Mouse (Mus musculus) G1E (cell line): ENCODE measurements at regions not wholly inside any gene's neighbourhood (a gene's known extent, or its start where the extent isn't known, plus 50 kb on each side); places are given as distances from the start of the nearest gene placed in this dataset.

ENCODE experiments used
- ATAC-seq: 2 replicates; pipeline ENCODE4 v1.8.0; 2016; ENCODE audit warnings: mild to moderate bottlenecking; ENCODE audit not compliant: insufficient number of reproducible peaks, poor library complexity, low FRiP score, severe bottlenecking; ENCODE audit errors: extremely low read depth
- DNase-seq: peaks from one replicate; pipeline ENCODE4 v3.0.0; 2012; ENCODE audit warnings: low spot score
- H3K27me3 ChIP-seq: 2 replicates; pipeline ENCODE4 v1.6.1; 2012; ENCODE audit warnings: mild to moderate bottlenecking, low read length, inconsistent platforms; ENCODE audit not compliant: insufficient read depth
- H3K36me3 ChIP-seq: replicated peaks from 2 replicates; pipeline ENCODE3; 2012; ENCODE audit warnings: mild to moderate bottlenecking, inconsistent platforms
- H3K4me1 ChIP-seq: 2 replicates; pipeline ENCODE4 v1.6.1; 2012; ENCODE audit warnings: low read depth, low read length, inconsistent platforms, mixed read lengths; ENCODE audit not compliant: insufficient read depth
- H3K4me3 ChIP-seq: 2 replicates; pipeline ENCODE4 v1.5.1; 2012; ENCODE audit warnings: low read depth, mild to moderate bottlenecking, inconsistent platforms, low read length, moderate library complexity, mixed read lengths
- H3K9me3 ChIP-seq: replicated peaks from 2 replicates; pipeline ENCODE4 v1.6.1; 2012; ENCODE audit warnings: inconsistent platforms
- CTCF ChIP-seq: IDR thresholded peaks from 2 replicates; pipeline ENCODE4 v1.5.1; 2012; ENCODE audit warnings: low read depth, low read length, inconsistent platforms, mixed read lengths
- GATA1 ChIP-seq: IDR thresholded peaks from 2 replicates; pipeline ENCODE4 v1.6.1; 2012; ENCODE audit warnings: borderline replicate concordance, low read length, inconsistent platforms, mixed read lengths
- GATA2 ChIP-seq: IDR thresholded peaks from 2 replicates; pipeline ENCODE4 v1.6.1; 2012; ENCODE audit warnings: low read depth, low read length, inconsistent platforms, borderline replicate concordance
- POLR2AphosphoS5 ChIP-seq: IDR thresholded peaks from 2 replicates; pipeline ENCODE4 v1.6.1; 2012; ENCODE audit warnings: low read depth, low read length, inconsistent platforms; ENCODE audit not compliant: insufficient replicate concordance
- TAL1 ChIP-seq: conservative IDR thresholded peaks from 2 replicates; pipeline ENCODE4 v1.6.1; 2012; ENCODE audit warnings: low read depth, low read length, inconsistent platforms, mixed read lengths

GRCm38 (mm10) chr2:46678366-46678765, 1561.2 kb upstream of the Zeb2 start:
- Histone ChIP-seq H3K9me3 (no peaks in the 10 kb centered on the region), H3K36me3 (no peaks in the 10 kb centered on the region), H3K4me3 (no peak overlapping the region), H3K4me1 (no peaks in the 10 kb centered on the region), H3K27me3 (no peaks in the 10 kb centered on the region)
- no peak for DNase-seq
- no peak for ATAC-seq
- TF ChIP-seq TAL1 (no peak), GATA2 (no peak), POLR2AphosphoS5 (no peak), GATA1 (no peak), CTCF (no peak)

- H3K27me3 ChIP-seq, result no peaks in the 10 kb centered on the region
- TF ChIP-seq GATA1, result no peak
- no peak for TF ChIP-seq GATA2
- no peak for TF ChIP-seq POLR2AphosphoS5
- no peak for TF ChIP-seq TAL1
- TF ChIP-seq CTCF, result no peak
- no peaks in the 10 kb centered on the region for H3K9me3 ChIP-seq
- no peaks in the 10 kb centered on the region for H3K4me1 ChIP-seq
- ATAC-seq (no peak), DNase-seq (no peak)
- no peaks in the 10 kb centered on the region for H3K36me3 ChIP-seq
- no peak overlapping the region for H3K4me3 ChIP-seq
These were observed 1552.5 kb upstream of the Zeb2 start for GRCm38 (mm10) chr2:46669517-46670291.

- Histone ChIP-seq H3K4me3 (no peak overlapping the region), H3K27me3 (no peaks in the 10 kb centered on the region), H3K36me3 (no peaks in the 10 kb centered on the region), H3K4me1 (no peaks in the 10 kb centered on the region), H3K9me3 (no peaks in the 10 kb centered on the region)
- ATAC-seq (no peak), DNase-seq (no peak)
- TF ChIP-seq CTCF (no peak), TAL1 (no peak), GATA2 (no peak), GATA1 (no peak), POLR2AphosphoS5 (no peak)
These were observed 1549.8 kb upstream of the Zeb2 start for GRCm38 (mm10) chr2:46666990-46667337.

GRCm38 (mm10) chr2:46666084-46666989, 1549.1 kb upstream of the Zeb2 start:
- no peak overlapping the region for H3K4me3 ChIP-seq
- no peaks in the 10 kb centered on the region for H3K36me3 ChIP-seq
- no peaks in the 10 kb centered on the region for H3K9me3 ChIP-seq
- ATAC-seq (no peak), DNase-seq (no peak)
- H3K27me3 ChIP-seq, result no peaks in the 10 kb centered on the region
- no peaks in the 10 kb centered on the region for H3K4me1 ChIP-seq
- no peak for TF ChIP-seq CTCF
- TF ChIP-seq GATA2, result no peak
- no peak for TF ChIP-seq GATA1
- no peak for TF ChIP-seq TAL1
- TF ChIP-seq POLR2AphosphoS5, result no peak

- H3K36me3 ChIP-seq, result no peaks in the 10 kb centered on the region
- DNase-seq, result no peak
- ATAC-seq, result no peak
- H3K4me1 ChIP-seq, result no peaks in the 10 kb centered on the region
- TF ChIP-seq GATA2, result no peak
- TF ChIP-seq GATA1, result no peak
- no peak for TF ChIP-seq CTCF
- TF ChIP-seq TAL1, result no peak
- no peak for TF ChIP-seq POLR2AphosphoS5
- no peaks in the 10 kb centered on the region for H3K9me3 ChIP-seq
- no peaks in the 10 kb centered on the region for H3K27me3 ChIP-seq
- no peak overlapping the region for H3K4me3 ChIP-seq
These were observed 1544.7 kb upstream of the Zeb2 start for GRCm38 (mm10) chr2:46661876-46662275.

- TF ChIP-seq TAL1 (no peak), CTCF (no peak), POLR2AphosphoS5 (no peak), GATA1 (no peak), GATA2 (no peak)
- H3K9me3 ChIP-seq, result no peaks in the 10 kb centered on the region
- H3K27me3 ChIP-seq, result no peaks in the 10 kb centered on the region
- DNase-seq (no peak), ATAC-seq (no peak)
- H3K4me1 ChIP-seq, result no peaks in the 10 kb centered on the region
- H3K36me3 ChIP-seq, result no peaks in the 10 kb centered on the region
- H3K4me3 ChIP-seq, result no peak overlapping the region
These were observed 1543.4 kb upstream of the Zeb2 start for GRCm38 (mm10) chr2:46660577-46660976.
